Mouse (Mus musculus) small intestine, adult 2 months (tissue): Measurements from ENCODE around the gene Sp6. TPM values are rescaled to one million over a fixed set of nuclear protein-coding genes. Genes with fewer than 3 reads are reported as not detected.

Experiments
- H3K27ac ChIP-seq: fragments of 200-500 bp; 2 replicates; pipeline ENCODE4 v1.5.1; 2012; ENCODE audit warnings: low read depth, low read length, control low read depth, inconsistent platforms; ENCODE audit not compliant: insufficient read depth
- H3K27me3 ChIP-seq: fragments of 200-500 bp; 2 replicates; pipeline ENCODE4 v1.6.1; 2012; ENCODE audit warnings: mild to moderate bottlenecking, moderate library complexity, low read length, inconsistent platforms; ENCODE audit not compliant: control insufficient read depth, insufficient read depth
- H3K36me3 ChIP-seq: fragments of 200-500 bp; 2 replicates; pipeline ENCODE4 v1.6.1; 2012; ENCODE audit warnings: mild to moderate bottlenecking, low read length, control low read depth, inconsistent platforms; ENCODE audit not compliant: control insufficient read depth, insufficient read depth
- H3K4me1 ChIP-seq: fragments of 200-500 bp; 2 replicates; pipeline ENCODE4 v1.6.1; 2012; ENCODE audit warnings: low read length, inconsistent platforms, mixed read lengths; ENCODE audit not compliant: control insufficient read depth, insufficient read depth, insufficient read length
- H3K4me3 ChIP-seq: fragments of 200-500 bp; 2 replicates; pipeline ENCODE4 v1.5.1; 2012; ENCODE audit warnings: low read depth, mild to moderate bottlenecking, control low read depth, inconsistent platforms, low read length, moderate library complexity
- CTCF ChIP-seq: fragments of 200-500 bp; IDR thresholded peaks from 2 replicates; pipeline ENCODE4 v1.5.1; 2012; ENCODE audit warnings: low read depth, mild to moderate bottlenecking, control low read depth, inconsistent platforms, low read length, moderate library complexity, mixed read lengths; ENCODE audit not compliant: insufficient replicate concordance, insufficient read length; ENCODE audit errors: extremely low read depth
- POLR2A ChIP-seq: fragments of 200-500 bp; IDR thresholded peaks from 2 replicates; pipeline ENCODE4 v1.6.1; 2012; ENCODE audit warnings: low read depth, mild to moderate bottlenecking, control low read depth, inconsistent platforms, low read length, moderate library complexity
- WGBS: fragments of 180-500 bp; shearing (Covaris S2); methylation state at CpG from one replicate; pipeline ENCODE4 v1.1.7; 2018; 5-methylcytosine and 5-hydroxymethylcytosine counted together
- polyA plus RNA-seq: library from polyadenylated mRNA; depleted of rRNA; stranded (reverse); fragments of >200 nt; gene quantifications from 2 replicates; pipeline ENCODE4 v1.2.3, GENCODE M21; 2012

Sp6 gene
- polyA plus RNA-seq, 1 experiment, result 0.22 TPM

DNA sequence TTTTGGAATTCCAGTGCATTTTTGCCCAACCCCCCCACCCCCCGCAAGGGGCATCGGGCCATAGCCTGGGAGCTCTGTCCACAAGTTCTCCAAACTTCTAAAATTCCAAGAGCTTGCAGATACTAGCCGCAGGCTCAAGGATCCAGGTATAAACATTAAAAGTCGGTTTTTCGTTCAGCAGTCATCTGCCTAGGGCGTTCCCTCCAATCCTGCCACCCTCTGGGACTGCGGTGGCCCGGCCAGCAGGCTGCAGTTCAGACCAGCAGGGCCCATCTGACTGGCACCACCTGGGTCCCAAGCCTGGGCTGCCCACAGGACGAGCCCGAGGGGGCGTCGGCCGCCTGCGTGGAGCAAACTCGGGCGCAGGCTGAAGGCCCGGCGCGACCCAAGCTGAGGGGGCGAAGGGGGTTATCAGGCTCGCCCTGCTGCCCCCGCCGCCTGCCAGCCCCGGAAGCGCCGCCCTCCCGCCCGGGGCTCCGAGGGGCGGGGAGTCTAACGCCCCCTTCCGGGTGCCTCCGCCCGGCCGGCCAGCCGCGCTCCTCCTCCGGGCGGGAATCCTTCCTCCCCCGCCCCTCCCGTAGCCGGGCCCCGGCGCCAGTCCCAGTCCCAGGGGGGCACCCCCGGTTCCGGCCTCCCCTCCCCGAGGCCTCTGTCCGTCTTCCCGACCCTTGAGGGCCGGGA, 36.1 kb upstream of the Sp6 start:
- TF ChIP-seq POLR2A, result no peak
- peak; percentile 13; the same call in 1 of the 2 replicates for TF ChIP-seq CTCF
- 1% methylated on average over 49 of the region's 50 CpGs for WGBS

DNA sequence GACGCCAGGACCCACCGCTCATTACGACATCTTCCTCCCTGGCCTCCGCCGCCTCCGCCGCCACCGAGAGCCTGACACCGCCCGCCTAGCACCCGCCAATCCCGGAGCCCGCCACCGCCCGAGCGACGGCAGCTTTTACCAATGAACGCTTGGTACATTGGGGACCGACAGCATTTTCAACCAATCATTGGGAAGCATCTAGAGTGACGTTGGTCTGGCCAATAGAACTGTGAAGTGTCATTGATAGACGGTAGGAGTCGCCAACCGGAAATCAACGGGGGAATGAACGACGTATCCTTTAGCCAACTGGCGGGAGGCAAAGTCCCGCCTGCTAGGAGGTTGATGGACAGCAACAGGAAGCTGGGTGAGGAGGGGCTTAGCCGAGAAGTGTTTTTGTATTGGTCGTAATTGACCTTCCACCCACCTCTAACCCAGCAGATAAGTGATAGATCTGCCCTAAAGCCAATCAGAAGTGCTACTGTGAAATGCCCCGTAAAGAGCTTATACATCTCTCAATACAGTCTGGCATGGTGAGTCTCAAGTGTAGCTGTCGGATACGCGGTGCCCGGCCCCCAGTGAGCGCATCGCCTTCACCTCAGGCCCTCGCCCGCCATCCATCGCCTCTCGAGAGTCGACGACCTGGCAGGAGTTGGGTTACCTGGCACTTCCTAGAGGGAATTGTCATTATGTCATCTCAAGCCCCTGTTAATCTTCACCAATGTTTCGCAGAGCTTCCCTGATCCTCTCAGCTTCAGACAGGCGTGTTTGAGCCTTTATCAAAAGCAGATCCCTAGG, 35.4 kb upstream of the Sp6 start:
- Histone ChIP-seq H3K27me3 (no peaks in the 10 kb centered on the region), H3K36me3 (no peaks in the 10 kb centered on the region), H3K4me3 (peak overlapping the region; percentile 86), H3K4me1 (peaks cover 5% of the 10 kb centered on the region), H3K27ac (peak overlapping the region; percentile 82)
- TF ChIP-seq CTCF, result no peak
- peak; percentile 65; the same call in 1 of the 2 replicates for TF ChIP-seq POLR2A
- WGBS, result under 1% methylated on average over 45 of the region's 45 CpGs

More for the DNA sequence above, 36.1 kb upstream of the Sp6 start:
- H3K27me3 ChIP-seq, result no peaks in the 10 kb centered on the region
- no peaks in the 10 kb centered on the region for H3K36me3 ChIP-seq
- H3K27ac ChIP-seq, result peak overlapping the region; percentile 82
- peaks cover 4% of the 10 kb centered on the region for H3K4me1 ChIP-seq
- H3K4me3 ChIP-seq, result peak overlapping the region; percentile 86

DNA sequence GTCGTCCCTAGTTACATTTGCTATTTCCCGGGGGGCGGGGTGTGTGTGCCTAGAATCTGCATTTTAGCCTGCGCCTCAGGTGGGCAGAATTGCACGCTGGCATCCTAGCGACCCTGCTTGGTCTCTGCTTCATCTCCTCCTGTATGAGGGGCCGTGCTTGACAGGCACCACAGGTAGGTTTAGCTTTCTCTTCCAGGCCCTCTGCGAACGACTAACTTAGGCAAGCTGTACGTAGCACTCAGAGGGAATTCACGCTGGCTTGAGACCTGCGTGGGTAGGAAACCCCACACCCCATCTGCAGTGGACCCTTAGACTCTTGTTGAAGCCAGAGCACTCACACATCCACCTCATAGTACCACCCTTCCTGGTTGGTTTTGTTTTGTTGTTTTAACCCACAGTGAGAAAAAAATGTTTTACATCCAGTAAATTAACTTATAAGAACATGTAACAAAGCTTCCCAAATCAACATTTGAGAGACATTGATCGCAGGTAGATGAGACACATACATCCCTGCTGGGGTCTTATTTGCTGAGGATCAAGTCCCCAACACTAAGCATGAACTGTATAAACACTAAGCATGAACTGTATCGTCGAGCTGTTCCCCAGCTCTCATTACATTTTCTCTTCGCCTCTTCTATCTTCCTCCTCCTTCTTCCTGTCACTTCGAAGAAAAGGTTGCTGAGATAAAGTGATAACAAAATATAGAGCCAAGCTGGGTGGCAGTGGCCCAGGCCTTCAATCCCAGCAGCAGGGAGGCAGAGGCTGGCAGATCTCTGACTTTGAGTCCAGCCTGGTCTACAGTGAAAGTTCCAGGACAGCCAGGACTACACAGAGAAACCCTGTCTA, 34.6 kb upstream of the Sp6 start:
- WGBS, result 23% methylated on average over 17 of the region's 17 CpGs
- peaks cover 5% of the 10 kb centered on the region for H3K4me1 ChIP-seq

DNA sequence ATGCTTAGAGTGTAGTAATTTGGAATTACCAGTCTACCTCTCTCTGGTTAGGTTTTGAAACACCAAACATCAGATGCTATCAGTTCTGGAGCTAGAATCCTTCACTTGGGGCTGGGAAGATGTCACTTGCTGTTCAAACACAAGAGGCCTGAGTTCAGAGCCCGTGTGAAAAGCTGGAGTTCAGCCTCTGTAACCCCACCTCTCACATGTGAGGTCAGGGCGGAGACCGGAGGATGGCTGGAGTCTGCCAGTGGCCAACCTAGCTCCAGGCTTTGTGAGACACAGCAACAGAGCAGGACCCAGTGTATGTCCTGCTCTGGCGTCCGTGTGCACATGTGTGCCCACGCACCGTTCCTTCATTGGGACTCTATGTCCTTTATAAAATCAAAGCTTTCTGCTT, 33.9 kb upstream of the Sp6 start:
- H3K36me3 ChIP-seq, result no peaks in the 10 kb centered on the region
- H3K27ac ChIP-seq, result no peak overlapping the region
- WGBS, result 81% methylated on average over 7 of the region's 7 CpGs
- no peaks in the 10 kb centered on the region for H3K27me3 ChIP-seq
- H3K4me3 ChIP-seq, result no peak overlapping the region
- peaks cover 5% of the 10 kb centered on the region for H3K4me1 ChIP-seq
- TF ChIP-seq POLR2A, result no peak
- TF ChIP-seq CTCF, result no peak

More for the DNA sequence above, 34.6 kb upstream of the Sp6 start:
- Histone ChIP-seq H3K36me3 (no peaks in the 10 kb centered on the region), H3K27me3 (no peaks in the 10 kb centered on the region), H3K4me3 (peak overlapping the region; percentile 84), H3K27ac (peak overlapping the region; percentile 79)
- TF ChIP-seq POLR2A (no peak), CTCF (no peak)

DNA sequence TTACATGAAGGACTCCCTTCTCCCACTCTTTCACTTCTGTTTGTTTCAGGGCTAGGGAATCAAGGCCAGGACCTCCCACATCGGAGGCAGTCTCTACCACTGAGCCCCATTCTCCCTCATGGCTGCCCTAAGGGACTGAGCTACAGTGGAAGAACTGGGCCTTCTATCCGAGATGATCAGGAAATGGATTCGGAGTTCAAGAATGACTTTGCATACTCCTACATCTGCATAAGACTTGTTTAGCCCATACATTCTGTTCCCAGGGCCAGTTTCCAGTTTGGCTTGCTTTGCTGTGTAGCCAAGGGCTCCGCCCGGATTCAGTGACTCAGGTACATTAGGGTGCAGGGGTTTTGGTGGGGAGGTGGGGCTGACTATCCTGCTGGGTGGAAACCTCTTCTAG, 33.2 kb upstream of the Sp6 start:
- TF ChIP-seq CTCF, result no peak
- no peak for TF ChIP-seq POLR2A
- H3K4me1 ChIP-seq, result peaks cover 5% of the 10 kb centered on the region
- H3K27me3 ChIP-seq, result no peaks in the 10 kb centered on the region
- H3K36me3 ChIP-seq, result no peaks in the 10 kb centered on the region
- 77% methylated on average over 5 of the region's 5 CpGs for WGBS
- H3K27ac ChIP-seq, result no peak overlapping the region
- no peak overlapping the region for H3K4me3 ChIP-seq

DNA sequence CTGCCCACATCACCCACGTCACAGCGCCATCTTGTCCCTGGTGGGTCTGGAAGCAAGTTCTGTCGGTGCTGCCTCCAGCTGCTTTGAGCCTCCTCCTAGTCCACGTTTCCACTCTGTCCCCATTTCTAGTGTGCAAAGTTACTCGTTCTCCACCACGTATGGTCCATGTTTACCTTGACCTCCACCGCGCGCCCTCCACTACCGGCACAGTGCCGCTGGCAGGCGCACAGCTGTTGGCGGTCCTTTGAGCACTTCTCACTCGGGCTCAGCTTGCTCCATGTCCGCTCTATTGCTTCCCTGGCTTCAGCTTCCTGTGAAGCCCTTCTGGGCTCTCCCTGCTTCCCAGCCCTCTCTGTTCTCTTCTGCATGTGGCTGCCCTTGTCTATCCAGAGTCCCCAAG, 31.7 kb upstream of the Sp6 start:
- TF ChIP-seq POLR2A (no peak), CTCF (no peak)
- no peak overlapping the region for H3K4me3 ChIP-seq
- no peaks in the 10 kb centered on the region for H3K36me3 ChIP-seq
- H3K4me1 ChIP-seq, result peaks cover 5% of the 10 kb centered on the region
- H3K27me3 ChIP-seq, result no peaks in the 10 kb centered on the region
- no peak overlapping the region for H3K27ac ChIP-seq
- 72% methylated on average over 15 of the region's 15 CpGs for WGBS
